Comparison of ENCODE assay signal across 9 mouse cellular contexts in the genomic region with DNA sequence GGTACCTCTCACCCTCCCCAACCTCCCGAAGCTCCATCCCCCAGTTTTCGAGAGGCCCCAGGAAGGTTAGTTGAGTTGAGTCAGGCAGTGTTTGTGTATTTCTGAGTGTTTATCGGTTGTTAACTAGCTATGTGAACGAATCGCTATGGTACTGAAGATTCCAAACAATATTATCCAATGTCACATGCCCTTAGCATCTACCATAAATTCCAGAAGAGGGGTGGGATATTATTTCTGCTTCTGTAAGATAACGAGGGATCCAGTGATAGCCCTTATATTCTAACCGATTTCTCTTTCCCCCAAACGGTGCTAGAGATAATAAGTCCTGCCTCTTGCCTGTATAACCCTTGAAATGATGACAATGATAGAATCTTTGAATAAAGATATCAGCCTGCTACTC. TPM values are rescaled to one million over a fixed set of nuclear protein-coding genes. Genes with fewer than 3 reads are reported as not detected.
DNase-seq lines count a peak whose midpoint lies in the region; ATAC-seq and TF ChIP-seq lines count a peak whose summit lies in the region.
"Had no signal": no experiment of that assay in that cellular context is flagged by ENCODE, and none has a peak within 500 bp of the region (broad histone marks: within the 10 kb centered on the region; RNA-seq: fewer than 3 reads in every experiment).

No protein-coding gene starts in this region.

- H3K27me3 ChIP-seq in megakaryocyte, embryonic 14.5 days (replicated peaks) = peaks cover 60% of the 10 kb centered on the region
- no peaks in the 10 kb centered on the region for H3K27me3 ChIP-seq in forebrain, embryonic 16.5 days (replicated peaks; ENCODE audit: control insufficient read depth, insufficient read depth, low read length)
- H3K27me3 ChIP-seq in liver, embryonic 12.5 days (replicated peaks) = peaks cover 62% of the 10 kb centered on the region
- H3K27me3 ChIP-seq in stomach, postnatal 0 days (ENCODE audit: control insufficient read depth, insufficient read depth, low read length) = peaks cover 12% of the 10 kb centered on the region

- no peak for DNase-seq in stomach, postnatal 0 days (ENCODE audit: low spot score)
- no peak for DNase-seq in frontal cortex, postnatal 36 days (ENCODE audit: low spot score in 2 of 2)
- DNase-seq in right cerebral cortex, postnatal 14 days = no peak
- DNase-seq: thymus, postnatal 4 days had no signal

- ATAC-seq in megakaryocyte, adult 5-6 weeks (ENCODE audit: poor library complexity, severe bottlenecking) = no peak
- ATAC-seq in forebrain, embryonic 16.5 days = no peak
- ATAC-seq in liver, embryonic 12.5 days = no peak
- no peak for ATAC-seq in stomach, postnatal 0 days (ENCODE audit: low FRiP score, low TSS enrichment)

- peak overlapping the region; percentile 89 for H3K4me3 ChIP-seq in megakaryocyte, embryonic 14.5 days (replicated peaks)
- peak overlapping the region; percentile 65 for H3K4me3 ChIP-seq in forebrain, embryonic 16.5 days (replicated peaks; ENCODE audit: low read length)
- H3K4me3 ChIP-seq in liver, embryonic 12.5 days = peak overlapping the region; percentile 50; the same call in 1 of the 2 replicates
- H3K4me3 ChIP-seq in stomach, postnatal 0 days (ENCODE audit: low read depth, low read length) = peak overlapping the region; percentile 58

- TF ChIP-seq CTCF in stomach, postnatal 0 days (IDR thresholded peaks at IDR 0.05; ENCODE audit: low read depth) = no peak

- H3K36me3 ChIP-seq in megakaryocyte, embryonic 14.5 days (replicated peaks; ENCODE audit: low read length) = no peaks in the 10 kb centered on the region
- H3K36me3 ChIP-seq in forebrain, embryonic 16.5 days (ENCODE audit: control insufficient read depth, insufficient read depth) = no peaks in the 10 kb centered on the region
- H3K36me3 ChIP-seq in liver, embryonic 12.5 days = no peaks in the 10 kb centered on the region
- H3K36me3 ChIP-seq in stomach, postnatal 0 days (ENCODE audit: control insufficient read depth, insufficient read depth, low read length) = no peaks in the 10 kb centered on the region

- 7% methylated on average over 8 of the region's 8 CpGs for WGBS in forebrain, embryonic 16.5 days
- WGBS in liver, embryonic 12.5 days (ENCODE audit: insufficient replicate concordance) = 13% methylated on average over 8 of the region's 8 CpGs
- WGBS in stomach, postnatal 0 days = 13% methylated on average over 8 of the region's 8 CpGs

- TF ChIP-seq EP300 in stomach, postnatal 0 days (optimal IDR thresholded peaks at IDR 0.05) = no peak

- peaks cover 6% of the 10 kb centered on the region; the same call in 1 of the 2 replicates for H3K9me3 ChIP-seq in megakaryocyte, embryonic 14.5 days
- H3K9me3 ChIP-seq in forebrain, embryonic 16.5 days (ENCODE audit: control insufficient read depth, low read length) = no peaks in the 10 kb centered on the region
- H3K9me3 ChIP-seq in liver, embryonic 12.5 days (replicated peaks) = no peaks in the 10 kb centered on the region
- H3K9me3 ChIP-seq in stomach, postnatal 0 days (ENCODE audit: control insufficient read depth, low read length) = no peaks in the 10 kb centered on the region

- peak overlapping the region; percentile 97 for H3K27ac ChIP-seq in forebrain, embryonic 16.5 days (ENCODE audit: low read length)
- no peak overlapping the region for H3K27ac ChIP-seq in liver, embryonic 12.5 days
- H3K27ac ChIP-seq in stomach, postnatal 0 days (replicated peaks) = no peak overlapping the region

- H3K4me1 ChIP-seq in megakaryocyte, embryonic 14.5 days = peaks cover 23% of the 10 kb centered on the region
- H3K4me1 ChIP-seq in forebrain, embryonic 16.5 days (replicated peaks; ENCODE audit: control insufficient read depth, insufficient read depth, low read length) = peaks cover 20% of the 10 kb centered on the region
- peaks cover 30% of the 10 kb centered on the region for H3K4me1 ChIP-seq in liver, embryonic 12.5 days
- H3K4me1 ChIP-seq in stomach, postnatal 0 days (replicated peaks; ENCODE audit: control insufficient read depth, insufficient read depth) = no peaks in the 10 kb centered on the region

- peak overlapping the region; percentile 97 for H3K4me2 ChIP-seq in forebrain, embryonic 16.5 days (ENCODE audit: low read length)
- peak overlapping the region; percentile 78 for H3K4me2 ChIP-seq in liver, embryonic 12.5 days
- peak overlapping the region; percentile 93 for H3K4me2 ChIP-seq in stomach, postnatal 0 days (replicated peaks; ENCODE audit: low read depth)

- H3K9ac ChIP-seq in forebrain, embryonic 16.5 days (replicated peaks; ENCODE audit: low read depth, low read length) = peak overlapping the region; percentile 77
- no peak overlapping the region for H3K9ac ChIP-seq in liver, embryonic 12.5 days
- 0 out of 2 replicates have a peak overlapping the region, but pooled peaks have one; percentile 38 for H3K9ac ChIP-seq in stomach, postnatal 0 days (ENCODE audit: low read length)

RNA-seq across cellular contexts. Expression of gene Trim9, which starts 0.6 kb away (rescaled TPM):
- 0.43 and 1.4 TPM in 2 replicates for polyA plus RNA-seq in megakaryocyte, embryonic 14.5 days (2012; ENCODE audit: insufficient read depth, low replicate concordance)
- 0.11 TPM in 1 of 2 replicates, not detected in the other for total RNA-seq in megakaryocyte, adult 5-6 weeks (2015)
- 0.11 TPM in 1 of 2 replicates, not detected in the other for total RNA-seq in megakaryocyte, adult 5-6 weeks (2017)
- 51.7 and 60.8 TPM in 2 replicates for polyA plus RNA-seq in forebrain, embryonic 16.5 days (2015; fragmentation: Nextera tagmentation; extraction: Ambion mirVana)
- polyA plus RNA-seq in liver, embryonic 12.5 days (2016; fragmentation: Nextera tagmentation; extraction: Ambion mirVana) = 0.07 TPM in 1 of 2 replicates, not detected in the other
- polyA plus RNA-seq in stomach, postnatal 0 days (2015; fragmentation: Nextera tagmentation; extraction: Ambion mirVana) = 0.32 and 0.64 TPM in 2 replicates
- polyA plus RNA-seq: activated CD4-positive, CD25-positive, alpha-beta regulatory T cell, adult 4 months had no signal

Comparison
In these comparisons a context has a peak if more than half of its experiments do, and no peak if none do; other contexts are left out.
1. RNA of gene Trim9, which starts 0.6 kb away (polyA plus RNA-seq): 51.7 to 60.8 TPM in forebrain, embryonic 16.5 days; 0.43 to 1.4 TPM in megakaryocyte, embryonic 14.5 days, 0.32 to 0.64 TPM in stomach, postnatal 0 days and 0.07 TPM in liver, embryonic 12.5 days; every median in the first group is over 10 times any median in the second.
2. Peak in every context shown above with its lines, with median percentiles within 50 percentile points of each other: H3K4me3 ChIP-seq and H3K4me2 ChIP-seq.